Mouse (Mus musculus) cerebral cortex, adult 2 months (tissue): ENCODE measurements around the gene Birc2.

Experiments
- WGBS: fragments of 180-500 bp; shearing (Covaris S2); methylation state at CpG from one replicate; pipeline ENCODE4 v1.1.7; 2018; 5-methylcytosine and 5-hydroxymethylcytosine counted together

The Birc2 gene

DNA sequence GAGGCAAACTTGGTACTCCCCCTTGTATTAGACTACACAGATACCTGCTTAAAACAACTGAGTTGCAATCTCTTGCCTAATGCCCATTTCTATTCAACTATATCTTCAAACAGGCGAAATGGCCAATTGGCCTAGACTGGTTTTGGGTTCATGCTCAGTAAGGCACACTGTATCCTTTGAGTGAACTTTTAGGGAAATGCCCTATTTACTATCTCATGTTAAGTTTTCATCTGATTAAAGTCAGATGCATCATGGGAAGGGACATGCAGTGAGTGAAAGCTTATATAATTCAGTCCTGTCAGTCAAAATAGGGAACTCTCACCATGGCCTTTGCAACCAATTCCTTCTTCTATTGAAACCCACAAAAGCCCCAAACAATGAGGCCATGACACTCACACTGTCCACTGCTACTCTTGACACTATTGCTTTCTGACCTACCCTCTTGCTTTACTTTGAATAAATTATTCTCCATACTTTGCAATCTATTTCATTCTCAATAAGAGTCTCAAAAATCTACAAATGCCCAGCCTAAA lies 9.9 kb upstream of the Birc2 start:
- WGBS: 98% methylated on average over 1 of the region's 1 CpGs

DNA sequence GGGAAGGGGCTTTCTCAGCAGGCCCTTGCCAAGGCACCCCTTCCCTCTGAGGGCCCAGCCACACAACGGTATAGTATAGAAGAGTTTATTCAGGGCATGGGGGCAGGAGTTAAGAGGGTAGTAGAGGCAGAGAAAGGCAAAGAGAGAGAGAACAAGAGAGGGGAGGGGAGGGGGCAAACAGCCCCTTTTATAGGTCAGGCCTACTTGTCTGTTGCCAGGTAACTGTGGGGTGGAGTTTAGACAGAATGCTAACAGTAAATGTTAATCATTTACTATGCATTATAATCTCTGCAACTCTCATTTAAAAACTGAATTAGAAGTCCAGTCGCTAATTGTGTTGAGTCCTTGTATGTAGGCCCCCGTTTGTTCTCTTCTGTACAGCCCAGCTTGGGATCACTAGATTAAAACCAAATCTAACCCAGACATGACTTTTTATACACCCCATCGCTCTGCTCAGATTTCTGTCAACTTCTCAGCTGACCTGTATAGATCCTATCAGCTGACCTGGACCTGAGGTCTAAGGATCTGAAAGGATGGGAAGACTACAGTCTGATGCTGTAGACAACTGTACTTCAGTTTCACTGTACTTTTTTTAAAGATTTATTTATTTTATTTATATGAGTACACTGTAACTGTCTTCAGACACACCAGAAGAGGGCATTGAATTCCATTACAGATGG lies 8.5 kb upstream of the Birc2 start:
- WGBS: 80% methylated on average over 4 of the region's 4 CpGs

DNA sequence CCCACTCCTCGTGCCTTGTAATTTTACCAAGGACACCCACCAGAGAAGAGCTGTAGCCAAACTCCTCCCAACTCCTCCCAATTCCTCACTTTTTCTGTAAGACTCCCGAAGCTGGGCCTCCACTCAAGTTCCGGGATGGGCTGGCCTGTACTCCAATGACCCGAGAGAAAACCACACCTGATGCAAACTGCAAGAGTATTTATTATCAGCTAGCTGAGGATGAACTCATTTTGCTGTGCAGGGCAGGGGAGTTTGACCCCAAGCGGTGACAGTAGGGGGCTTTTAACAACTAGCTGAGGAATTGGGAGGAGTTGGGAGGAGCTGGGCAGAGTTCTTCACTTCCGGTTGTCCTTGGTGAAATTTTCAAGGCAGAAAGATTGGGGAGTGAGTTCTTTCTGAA lies 4.4 kb upstream of the Birc2 start:
- WGBS: 74% methylated on average over 6 of the region's 6 CpGs

DNA sequence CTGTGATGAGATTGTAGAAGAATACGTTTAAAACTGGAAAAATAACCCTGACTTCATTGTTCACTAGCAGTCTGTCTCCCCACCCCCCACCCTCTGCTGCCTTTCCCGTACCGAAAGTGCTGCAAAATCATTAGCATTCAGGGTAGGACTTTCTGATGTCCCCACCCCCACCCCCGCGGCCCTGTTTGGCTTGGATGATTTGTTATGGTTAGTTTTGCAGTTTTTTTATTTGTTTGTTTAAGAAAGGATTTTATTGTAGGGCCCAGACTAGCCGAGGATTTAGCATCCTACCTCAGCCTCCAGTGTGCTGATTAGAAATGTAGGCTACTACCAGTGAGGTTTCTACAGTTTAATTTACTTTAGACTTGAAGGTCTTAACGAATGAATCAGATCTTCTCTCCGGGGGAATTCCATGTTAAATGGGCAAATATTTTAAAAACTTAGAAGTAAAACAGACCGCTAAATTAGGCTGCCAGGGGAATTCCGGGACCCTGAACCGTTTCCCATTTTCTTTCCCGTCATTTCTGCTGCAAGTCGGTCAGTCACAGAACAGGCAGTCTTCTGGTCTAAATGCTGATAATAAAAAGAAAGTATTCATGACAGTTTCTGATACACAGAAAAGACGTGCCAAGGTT lies 1.1 kb upstream of the Birc2 start:
- 8% methylated on average over 14 of the region's 14 CpGs for WGBS

DNA sequence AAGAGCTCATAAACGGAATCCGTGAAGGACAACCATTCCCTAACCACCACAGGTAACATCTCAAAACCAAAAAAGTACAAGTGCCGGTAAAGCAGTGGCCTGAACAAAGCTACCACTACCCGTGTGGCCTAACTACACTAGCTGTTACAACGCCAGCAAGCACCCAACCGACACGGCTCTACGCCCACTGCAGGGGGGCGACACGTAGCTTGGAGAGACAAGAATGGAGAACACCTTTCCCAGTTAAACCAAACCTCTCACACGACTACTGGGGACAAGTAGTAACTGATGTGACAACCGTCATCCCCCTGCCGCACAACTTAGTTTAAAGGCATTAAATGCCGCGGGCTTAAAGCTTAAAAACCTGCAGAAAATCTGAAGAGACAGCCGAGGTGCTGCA lies 533 bp downstream of the Birc2 start:
- WGBS: under 1% methylated on average over 16 of the region's 16 CpGs

DNA sequence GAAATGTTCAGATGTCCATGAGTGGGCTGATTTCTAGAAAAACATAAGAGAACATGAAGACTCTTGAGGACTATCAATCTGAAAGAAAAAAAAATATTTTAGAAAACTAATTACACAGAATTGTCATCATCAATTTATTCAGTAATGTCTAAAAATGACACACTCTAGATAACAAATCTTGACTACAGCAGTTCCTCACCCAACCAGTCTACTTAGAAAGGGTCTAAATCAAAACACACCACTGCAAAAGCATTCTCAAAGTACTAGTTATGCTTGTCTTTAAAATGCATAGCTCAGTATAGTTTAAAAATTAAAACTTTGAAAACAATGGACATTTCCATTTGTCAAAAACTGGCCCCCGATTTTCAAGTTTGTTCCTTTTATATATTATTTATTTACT lies 1.6 kb downstream of the Birc2 start:
- 88% methylated on average over 1 of the region's 1 CpGs for WGBS

DNA sequence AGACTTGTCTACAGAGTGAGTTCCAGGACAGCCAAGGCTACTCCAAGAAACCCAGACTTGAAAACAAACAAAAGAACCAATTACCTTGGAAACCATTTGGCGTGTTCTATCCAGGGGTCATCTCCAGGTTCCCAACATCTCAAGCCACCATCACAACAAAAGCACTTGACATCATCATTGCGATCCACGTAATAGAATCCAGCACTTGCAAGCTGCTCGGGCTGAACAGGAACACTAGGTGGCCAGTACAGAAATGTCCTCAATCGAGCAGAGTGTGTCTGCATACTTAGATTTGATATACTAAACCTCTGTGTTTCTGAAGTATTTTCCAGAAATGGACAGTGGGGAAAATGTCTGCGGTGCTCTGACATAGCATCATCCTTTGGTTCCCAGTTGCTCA lies 3.4 kb downstream of the Birc2 start:
- 68% methylated on average over 6 of the region's 6 CpGs for WGBS

DNA sequence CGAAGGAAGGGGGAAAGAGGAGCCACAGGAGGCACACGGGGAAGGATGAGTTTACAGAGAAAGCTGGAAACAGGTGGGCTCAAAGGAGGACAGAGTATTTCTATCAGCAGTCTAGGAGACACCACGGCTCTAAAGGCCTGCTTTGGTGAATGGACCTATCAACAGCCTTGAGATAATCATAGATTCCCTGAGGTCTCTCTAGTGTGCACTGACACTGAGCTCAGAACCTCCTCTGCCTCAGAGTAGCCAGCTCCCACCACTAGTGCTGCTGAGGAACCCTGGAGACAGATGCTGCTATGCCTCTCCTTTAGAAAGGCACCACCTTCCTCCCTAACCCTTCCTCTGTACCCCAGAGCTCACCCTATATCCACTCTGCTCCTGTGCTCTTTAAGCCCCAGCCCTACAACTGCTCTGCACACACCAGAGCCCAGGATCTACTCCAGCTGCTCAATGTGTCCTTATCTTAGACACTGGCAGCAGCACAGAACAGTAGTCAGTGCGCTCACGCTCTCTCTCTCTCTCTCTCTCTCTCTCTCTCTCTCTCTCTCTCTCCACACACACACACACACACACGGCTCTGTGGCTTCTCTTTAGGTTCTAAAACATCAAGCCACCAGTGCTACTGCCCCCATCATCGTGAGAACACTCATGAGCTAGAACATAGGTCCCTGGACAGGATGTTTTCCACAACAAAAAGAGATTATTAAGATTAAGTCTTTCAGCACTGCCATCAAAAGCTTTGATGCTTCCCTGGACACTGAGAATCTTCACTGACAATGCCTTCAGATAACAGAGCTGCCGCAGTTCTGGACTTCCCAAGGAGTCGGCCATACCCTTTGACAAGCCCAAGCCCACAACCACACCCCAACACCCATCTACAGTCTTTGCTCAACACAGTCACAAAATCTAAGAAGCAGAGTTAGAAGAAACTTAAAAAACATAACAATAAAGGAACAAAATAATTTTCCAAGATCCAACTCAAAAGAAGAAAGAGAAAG lies 7.0 kb downstream of the Birc2 start:
- 69% methylated on average over 9 of the region's 9 CpGs for WGBS

DNA sequence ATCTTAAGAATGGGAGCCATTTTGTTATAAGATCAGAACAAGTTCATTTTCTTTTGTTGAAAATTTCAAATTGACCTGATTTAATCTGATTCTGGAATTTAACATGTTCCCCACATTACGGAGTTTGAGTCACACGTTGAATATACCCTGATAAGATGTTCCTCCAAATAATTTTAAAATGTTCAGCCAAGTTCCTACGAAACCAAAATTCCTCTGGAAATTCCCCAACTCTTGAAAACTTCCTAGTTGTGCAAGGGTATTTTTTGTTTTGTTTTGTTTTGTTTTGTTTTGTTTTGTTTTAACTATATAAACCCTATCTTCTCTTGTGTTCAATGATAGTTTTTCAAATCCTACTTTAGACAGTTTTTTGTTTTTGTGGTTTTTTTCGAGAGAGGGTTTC lies 8.2 kb downstream of the Birc2 start:
- 72% methylated on average over 4 of the region's 4 CpGs for WGBS

DNA sequence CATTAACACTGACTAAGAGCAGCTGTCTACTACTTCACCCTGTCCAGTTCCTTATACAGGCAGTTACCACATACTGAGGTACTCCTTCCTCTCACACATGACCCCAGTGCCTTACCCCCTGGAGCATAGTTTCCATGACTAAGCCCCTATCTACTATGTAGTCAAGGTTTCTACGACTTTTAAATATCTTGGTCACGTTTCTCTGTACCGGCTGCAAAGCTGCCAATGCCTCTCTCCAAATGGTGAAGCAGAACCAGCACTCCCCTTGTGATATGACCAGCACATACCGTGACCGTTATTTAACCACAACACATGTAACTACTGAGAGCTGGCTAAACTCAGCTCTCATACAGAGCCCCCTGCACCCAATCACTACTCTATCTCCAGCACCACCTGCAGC lies 11.9 kb downstream of the Birc2 start:
- 72% methylated on average over 5 of the region's 5 CpGs for WGBS

DNA sequence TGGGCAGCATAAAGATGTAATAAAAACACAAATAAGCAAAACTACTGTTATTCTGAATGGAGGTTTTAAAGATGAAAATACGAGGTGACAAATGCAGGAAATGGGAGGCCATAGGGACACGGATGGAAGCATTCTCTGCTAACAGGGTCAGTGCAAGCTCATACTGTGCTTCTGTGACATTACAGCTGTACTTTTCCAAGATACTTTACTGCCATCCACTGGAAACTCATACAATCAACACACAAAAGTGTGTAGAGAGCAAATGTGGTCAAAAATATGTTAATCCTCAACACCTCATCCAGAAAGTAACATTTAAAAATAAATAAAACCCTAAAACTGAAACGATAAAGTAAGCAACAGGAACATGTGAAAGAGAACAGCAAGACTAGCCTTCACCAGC lies 14.1 kb downstream of the Birc2 start:
- 66% methylated on average over 3 of the region's 3 CpGs for WGBS

DNA sequence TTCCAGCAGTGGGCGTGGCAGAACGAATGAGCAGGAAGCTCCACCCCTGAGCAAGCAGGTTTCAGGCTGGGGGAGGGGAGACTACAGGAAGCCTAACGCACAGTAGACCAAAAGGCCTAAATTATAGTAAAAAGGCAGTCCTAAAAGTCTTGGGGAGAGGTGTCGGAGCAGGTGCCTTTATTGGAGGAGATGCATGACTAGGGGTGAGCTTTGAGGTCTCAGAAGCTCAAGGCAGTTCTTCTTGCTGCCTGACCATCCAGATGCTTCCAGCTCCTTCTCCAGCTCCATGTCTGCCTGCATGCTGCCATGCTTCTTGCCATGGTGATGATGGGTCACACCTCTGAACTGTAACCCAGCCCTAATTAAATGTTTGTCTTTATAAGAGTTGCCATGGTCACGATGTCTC lies 31.8 kb downstream of the Birc2 start:
- 66% methylated on average over 5 of the region's 5 CpGs for WGBS

DNA sequence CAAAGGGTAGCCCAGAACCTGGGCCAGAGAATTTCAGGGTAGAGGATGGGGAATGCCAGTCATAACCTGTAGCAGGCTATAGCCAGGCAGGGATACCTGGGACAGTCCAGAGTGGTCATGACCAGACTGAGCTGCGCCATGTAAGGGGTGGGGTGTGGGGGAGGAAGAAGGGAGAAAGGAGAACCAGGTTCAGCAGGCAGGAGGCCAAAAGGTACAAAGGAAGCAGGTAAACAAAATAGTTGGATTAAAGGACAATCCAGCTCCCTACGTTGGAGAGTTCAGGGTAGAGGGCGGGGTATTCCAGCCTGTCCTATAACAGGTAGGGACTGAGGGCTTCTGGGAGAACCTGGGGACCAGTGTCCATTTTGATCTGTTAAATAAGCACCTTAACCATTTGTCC lies 38.3 kb downstream of the Birc2 start:
- WGBS: 90% methylated on average over 3 of the region's 3 CpGs

DNA sequence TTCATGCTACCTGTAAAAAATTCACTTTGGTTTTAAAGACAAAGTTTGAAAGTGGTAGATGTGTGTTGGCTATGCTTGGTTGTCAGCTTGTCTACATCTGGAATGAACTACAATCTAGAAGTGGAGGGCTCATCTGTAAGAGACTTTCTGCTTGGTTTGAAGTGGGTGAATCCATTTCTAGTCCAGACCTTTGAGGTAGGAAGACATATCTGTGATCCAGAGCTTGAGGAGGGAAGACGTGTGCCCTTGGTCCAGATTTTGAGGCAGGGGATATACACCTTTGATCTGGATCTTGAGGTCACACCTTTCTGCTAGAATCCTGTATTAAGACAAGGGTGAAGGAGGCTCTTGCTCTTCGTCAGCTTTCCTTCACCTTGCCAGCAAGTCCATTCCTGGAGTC lies 39.3 kb downstream of the Birc2 start:
- WGBS: 97% methylated on average over 2 of the region's 2 CpGs

DNA sequence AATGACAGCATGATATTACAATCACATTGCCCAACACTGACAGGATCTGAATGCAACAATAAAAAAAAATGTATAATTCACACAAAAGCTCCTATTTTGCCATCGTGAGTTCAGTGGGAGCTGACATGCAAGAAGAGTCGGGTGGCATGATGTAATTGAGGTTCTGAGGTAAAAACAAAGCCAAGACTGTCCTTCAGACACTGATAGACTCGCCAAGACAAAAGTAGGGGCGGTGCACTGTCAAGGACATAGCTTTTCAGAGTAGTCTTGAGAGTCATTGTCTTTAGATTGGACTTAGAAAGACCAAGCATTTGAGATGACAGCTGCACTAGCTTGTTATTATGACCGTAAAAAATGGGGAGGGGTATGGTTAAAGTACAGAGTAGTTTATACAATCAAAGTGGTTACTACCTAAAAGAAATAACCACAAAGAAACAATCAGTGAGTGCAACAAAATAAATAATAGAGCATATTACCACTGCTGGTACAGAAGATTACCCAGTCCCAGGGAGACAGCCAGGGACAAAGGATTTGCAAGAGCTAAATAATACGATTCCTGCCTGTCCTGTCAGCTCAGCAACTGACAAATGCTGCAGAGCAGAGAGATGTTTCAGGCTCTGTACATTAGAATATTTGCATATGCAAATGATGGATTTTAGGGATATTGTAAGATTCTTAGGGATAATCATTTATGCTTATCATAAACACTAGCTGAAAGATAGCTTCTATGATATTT lies 40.6 kb downstream of the Birc2 start:
- WGBS: 59% methylated on average over 6 of the region's 6 CpGs

DNA sequence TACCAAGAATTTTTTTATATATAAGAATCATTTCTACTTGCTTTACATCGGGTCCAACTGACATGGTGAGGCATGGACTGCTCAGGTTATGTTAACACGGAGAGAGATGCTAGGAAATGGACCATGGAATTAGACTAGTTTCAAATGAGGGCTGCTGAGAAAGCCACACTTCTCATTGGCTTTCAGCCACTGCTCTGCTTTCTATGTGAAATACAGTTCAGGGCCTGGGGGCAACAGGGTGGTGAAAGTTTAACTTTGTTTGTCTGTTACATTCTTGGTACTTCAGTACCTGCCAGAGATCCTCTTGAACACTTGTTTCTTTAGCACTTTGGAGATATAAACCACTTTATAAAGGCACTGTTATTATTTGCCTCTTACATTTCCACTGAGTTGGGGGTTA lies 43.3 kb downstream of the Birc2 start:
- 86% methylated on average over 2 of the region's 2 CpGs for whole genome bisulfite sequencing

DNA sequence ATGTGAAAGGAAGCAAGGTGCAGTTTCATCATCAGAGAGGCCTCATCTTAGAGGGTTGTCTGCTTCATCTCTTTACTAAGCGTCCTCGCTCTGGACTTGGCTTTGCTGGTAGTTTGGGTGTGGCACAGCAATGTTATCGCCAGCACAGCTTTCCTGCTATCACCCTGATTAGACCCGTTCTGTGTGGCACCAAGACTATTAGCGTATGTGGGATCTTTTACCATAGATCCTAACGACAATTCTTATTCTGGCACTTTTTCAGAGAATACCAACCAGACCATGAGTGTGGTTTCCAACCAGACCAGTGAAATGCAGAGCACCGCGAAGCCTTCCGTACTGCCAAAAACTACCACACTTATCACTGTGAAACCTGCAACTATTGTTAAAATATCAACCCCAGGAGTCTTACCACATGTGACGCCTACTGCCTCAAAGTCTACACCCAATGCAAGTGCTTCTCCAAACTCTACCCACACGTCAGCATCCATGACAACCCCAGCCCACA lies 46.2 kb downstream of the Birc2 start:
- 88% methylated on average over 11 of the region's 11 CpGs for WGBS

DNA sequence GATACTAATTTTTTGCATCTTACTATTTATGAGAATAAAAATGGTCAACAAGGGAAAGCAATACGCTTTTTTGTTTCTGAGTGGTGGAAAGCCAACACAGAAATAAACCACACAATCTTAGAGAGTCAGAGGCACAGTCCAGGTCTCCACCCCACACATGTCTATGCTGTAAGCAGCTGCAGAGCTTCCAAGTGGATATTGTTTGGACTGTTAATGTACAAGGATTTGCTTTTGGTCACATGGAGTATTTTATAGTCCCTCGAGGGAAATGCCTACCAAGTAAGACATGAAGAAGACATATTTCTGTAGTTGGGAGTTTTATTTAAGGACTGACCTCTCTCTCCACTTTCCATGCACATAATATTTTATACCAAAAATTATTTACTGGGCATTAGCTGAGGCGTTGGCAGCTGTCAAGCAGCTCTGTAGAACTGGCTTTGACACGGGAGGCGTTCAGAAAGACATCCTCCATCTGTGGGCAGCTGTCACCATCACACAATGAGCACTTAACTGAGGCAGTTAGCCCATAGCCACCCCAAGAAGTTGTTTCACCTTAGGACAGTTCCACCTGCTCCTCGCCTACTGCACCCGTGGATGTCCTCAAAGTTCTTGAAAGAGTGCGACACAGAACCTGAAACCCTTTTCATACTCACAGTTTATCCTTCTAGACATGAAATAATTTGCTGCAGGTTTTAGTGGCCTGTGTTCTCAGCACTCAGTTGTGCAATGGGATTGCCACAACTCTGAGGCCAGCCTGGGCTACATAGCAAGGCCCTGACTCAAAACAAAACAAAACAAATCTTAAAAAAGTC lies 46.9 kb downstream of the Birc2 start:
- 90% methylated on average over 8 of the region's 8 CpGs for WGBS

DNA sequence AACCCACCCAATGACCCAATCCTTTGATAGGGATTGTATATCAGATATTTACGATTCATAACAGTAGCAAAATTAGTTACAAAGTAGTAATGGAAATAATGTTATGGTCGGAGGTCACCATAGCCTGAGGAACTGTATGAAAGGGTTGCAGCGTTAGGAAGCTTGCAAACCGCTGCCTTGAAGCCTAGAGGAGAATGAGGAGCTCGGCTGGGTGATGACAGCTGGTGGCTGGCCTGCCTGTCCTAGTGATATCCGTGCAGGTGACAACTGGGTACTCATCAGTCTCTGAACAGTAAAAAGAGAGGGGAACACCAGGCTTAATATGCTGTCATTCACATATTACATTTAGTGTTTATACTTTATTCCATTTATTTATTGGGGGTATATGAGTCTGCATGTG lies 48.5 kb downstream of the Birc2 start:
- WGBS: 91% methylated on average over 6 of the region's 6 CpGs

DNA sequence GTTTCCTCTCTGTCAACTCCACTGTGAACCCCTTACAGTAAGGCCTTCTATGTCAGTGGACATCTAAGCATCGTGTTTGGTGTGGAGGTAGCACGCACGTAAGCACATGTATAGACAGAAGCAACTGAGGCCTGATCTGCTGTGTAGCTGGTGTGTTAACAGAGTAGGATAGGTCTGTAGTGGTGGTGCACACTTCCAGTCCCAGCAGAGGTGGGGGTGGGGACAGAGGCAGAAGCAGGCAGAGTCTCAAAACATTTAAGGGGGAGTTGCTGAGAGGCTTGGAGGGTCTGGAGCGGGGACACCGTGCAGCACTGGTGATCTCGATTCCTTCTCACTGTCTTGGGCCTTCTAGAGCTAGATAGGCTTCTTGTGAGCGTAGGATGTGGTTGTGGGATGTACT lies 50.8 kb downstream of the Birc2 start:
- 94% methylated on average over 7 of the region's 7 CpGs for WGBS

DNA sequence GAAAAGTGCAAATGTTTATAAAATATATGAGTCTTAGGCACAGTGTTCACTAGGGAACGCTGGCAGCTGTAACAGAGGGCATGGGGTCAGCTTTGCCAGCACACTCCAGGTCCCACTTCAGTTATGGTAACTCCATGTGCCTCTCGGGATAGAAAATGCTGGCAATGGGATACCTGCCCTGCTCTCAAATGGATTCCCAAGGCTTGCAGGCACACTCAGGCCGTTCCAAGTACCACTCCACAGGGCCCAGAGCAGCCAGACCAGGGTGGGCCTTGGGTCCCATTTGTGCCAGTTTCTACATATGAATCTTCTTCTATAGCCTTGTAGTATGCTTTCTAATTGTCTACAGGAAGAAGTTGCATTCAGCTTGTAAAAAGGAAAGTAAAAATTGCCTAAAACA lies 51.5 kb downstream of the Birc2 start:
- 93% methylated on average over 3 of the region's 3 CpGs for WGBS
